Mouse (Mus musculus) midbrain, embryonic 11.5 days (tissue): ENCODE results near the gene St8sia2. TPM values are rescaled to one million over a fixed set of nuclear protein-coding genes. Genes with fewer than 3 reads are reported as not detected.

Experiments
- ATAC-seq: fragments of 200-750 bp; cut with Nextera tagmentation; 2 replicates; pipeline ENCODE4 v1.8.0; 2017; ENCODE audit warnings: moderate TSS enrichment, moderate library complexity; ENCODE audit not compliant: low FRiP score
- DNase-seq: peaks from one replicate; pipeline ENCODE4 v3.0.0; 2015; ENCODE audit warnings: low spot score; ENCODE audit errors: missing footprints
- H3K27ac ChIP-seq: fragments of 300-500 bp; sonication (generic); 2 replicates; pipeline ENCODE4 v1.5.1; 2014; ENCODE audit warnings: low read depth, low read length
- H3K27me3 ChIP-seq: fragments of 300-500 bp; sonication (generic); 2 replicates; pipeline ENCODE4 v1.6.1; 2014; ENCODE audit warnings: mild to moderate bottlenecking, low read length, moderate library complexity, mixed read lengths; ENCODE audit not compliant: control insufficient read depth, insufficient read depth
- H3K36me3 ChIP-seq: fragments of 300-500 bp; sonication (generic); 2 replicates; pipeline ENCODE4 v1.6.1; 2014; ENCODE audit warnings: mild to moderate bottlenecking, low read length, moderate library complexity, mixed read lengths; ENCODE audit not compliant: control insufficient read depth, insufficient read depth
- H3K4me1 ChIP-seq: fragments of 300-500 bp; sonication (generic); 2 replicates; pipeline ENCODE4 v1.6.1; 2014; ENCODE audit warnings: low read length; ENCODE audit not compliant: control insufficient read depth, insufficient read depth
- H3K4me2 ChIP-seq: fragments of 300-500 bp; sonication (generic); 2 replicates; pipeline ENCODE4 v1.6.1; 2014; ENCODE audit warnings: mild to moderate bottlenecking, moderate library complexity
- H3K4me3 ChIP-seq: fragments of 300-500 bp; sonication (generic); 2 replicates; pipeline ENCODE4 v1.5.1; 2014; ENCODE audit warnings: low read depth, low read length
- H3K9ac ChIP-seq: fragments of 300-500 bp; sonication (generic); 2 replicates; pipeline ENCODE4 v1.6.1; 2014; ENCODE audit warnings: low read length
- H3K9me3 ChIP-seq: fragments of 300-500 bp; sonication (generic); 2 replicates; pipeline ENCODE4 v1.6.1; 2016; ENCODE audit warnings: low read length; ENCODE audit not compliant: control insufficient read depth
- WGBS: fragments of 180-500 bp; shearing (Covaris S2); extraction: QIAGEN DNeasy Blood & Tissue Kit; methylation state at CpG from one replicate; pipeline ENCODE4 v1.1.7; 2014; 5-methylcytosine and 5-hydroxymethylcytosine counted together
- polyA plus RNA-seq: library from polyadenylated mRNA; unstranded; fragments of >200 nt; fragmentation: Nextera tagmentation; extraction: Ambion mirVana; gene quantifications from 2 replicates; pipeline ENCODE4 v1.2.1, GENCODE M21; 2014

Gene St8sia2
- polyA plus RNA-seq, 1 experiment from 2014 or later: 40.2 TPM

DNA sequence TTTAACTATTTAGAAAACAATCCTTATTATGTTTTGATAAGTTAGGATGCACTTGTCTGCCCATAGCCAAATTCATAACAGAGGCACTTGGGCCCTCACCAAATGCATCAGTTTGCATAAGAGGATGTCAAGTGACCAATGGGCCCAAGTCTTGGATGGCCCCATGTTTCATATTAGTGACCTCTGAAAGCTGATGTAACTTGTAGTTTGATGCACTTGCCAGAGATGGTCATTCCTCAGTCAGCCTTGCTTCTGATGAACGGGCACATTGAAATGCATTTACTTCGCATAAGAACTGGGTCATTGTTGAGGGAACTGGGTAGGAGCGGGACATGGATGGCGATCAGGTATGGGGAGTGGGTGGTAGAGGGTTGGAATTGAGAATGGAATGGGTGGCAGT is 102.6 kb downstream of the St8sia2 start:
- DNase-seq (peak; percentile 61), ATAC-seq (no peak)
- H3K9ac ChIP-seq: no peak overlapping the region
- peaks cover 6% of the 10 kb centered on the region for H3K4me1 ChIP-seq
- H3K4me2 ChIP-seq: no peak overlapping the region
- 88% methylated on average over 4 of the region's 4 CpGs for WGBS
- no peaks in the 10 kb centered on the region for H3K9me3 ChIP-seq
- no peaks in the 10 kb centered on the region for H3K27me3 ChIP-seq
- H3K27ac ChIP-seq: no peak overlapping the region
- H3K36me3 ChIP-seq: no peaks in the 10 kb centered on the region
- no peak overlapping the region for H3K4me3 ChIP-seq

DNA sequence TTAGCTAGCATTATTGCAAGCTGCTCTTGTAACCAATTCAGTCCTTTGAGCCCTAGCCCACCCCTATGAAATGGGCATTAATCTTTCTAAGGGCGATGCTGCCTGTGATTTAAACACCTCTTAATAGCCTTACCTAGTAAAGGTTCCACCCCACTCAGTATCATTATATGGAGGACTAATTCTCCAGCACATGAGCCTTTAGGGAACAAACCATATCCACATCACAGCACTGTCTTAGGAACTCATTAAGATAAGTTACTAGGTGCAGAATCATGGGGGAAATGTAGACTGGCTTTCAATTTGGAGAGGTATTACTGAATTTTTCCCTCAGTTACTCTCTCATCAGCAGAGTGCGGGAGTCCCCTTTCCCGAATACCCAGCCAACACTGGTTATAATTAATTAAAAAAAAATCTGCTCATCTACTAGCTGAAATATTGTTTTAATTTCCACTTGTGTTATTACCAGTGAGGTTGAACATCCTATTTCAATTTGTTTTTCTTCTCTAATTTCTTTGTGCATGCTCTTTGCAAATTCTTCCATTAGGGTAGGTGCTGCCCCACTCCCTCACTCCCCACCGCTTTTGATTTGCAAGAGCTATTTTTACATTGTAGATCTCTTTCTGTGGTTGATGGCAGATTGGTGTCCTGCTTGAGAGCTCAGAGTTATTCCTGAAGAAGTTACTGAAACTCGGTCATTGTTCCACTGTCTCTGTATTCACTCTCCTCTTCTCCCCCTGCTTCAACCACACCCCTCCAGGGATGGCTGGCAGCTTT is 103.9 kb downstream of the St8sia2 start:
- Histone ChIP-seq H3K4me2 (no peak overlapping the region), H3K27ac (no peak overlapping the region), H3K27me3 (no peaks in the 10 kb centered on the region), H3K9ac (no peak overlapping the region), H3K4me1 (peaks cover 6% of the 10 kb centered on the region), H3K36me3 (no peaks in the 10 kb centered on the region), H3K9me3 (no peaks in the 10 kb centered on the region), H3K4me3 (no peak overlapping the region)
- no peak for DNase-seq
- no peak for ATAC-seq
- 77% methylated on average over 5 of the region's 5 CpGs for WGBS

DNA sequence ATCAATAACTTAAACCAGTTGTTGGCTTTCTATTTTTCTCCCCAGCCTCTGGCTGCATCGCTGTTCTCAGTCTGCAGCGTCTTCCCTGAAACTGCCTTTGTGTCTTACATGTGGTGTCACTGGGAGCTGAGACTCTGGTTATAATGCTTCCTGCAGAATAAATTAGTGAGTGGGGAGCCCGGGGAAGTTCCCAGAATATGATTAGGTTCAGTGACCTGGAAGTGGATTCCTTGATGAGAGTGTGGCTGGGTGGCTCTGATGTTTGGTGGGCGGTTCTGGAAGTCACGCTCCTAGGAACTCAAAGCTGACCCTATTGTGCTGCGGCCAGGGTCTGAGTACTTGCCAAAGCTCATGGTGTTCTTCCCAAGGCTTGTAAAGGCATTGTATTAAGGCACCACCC is 119.0 kb downstream of the St8sia2 start:
- H3K27ac ChIP-seq: no peak overlapping the region
- peak; percentile 54 for ATAC-seq

DNA sequence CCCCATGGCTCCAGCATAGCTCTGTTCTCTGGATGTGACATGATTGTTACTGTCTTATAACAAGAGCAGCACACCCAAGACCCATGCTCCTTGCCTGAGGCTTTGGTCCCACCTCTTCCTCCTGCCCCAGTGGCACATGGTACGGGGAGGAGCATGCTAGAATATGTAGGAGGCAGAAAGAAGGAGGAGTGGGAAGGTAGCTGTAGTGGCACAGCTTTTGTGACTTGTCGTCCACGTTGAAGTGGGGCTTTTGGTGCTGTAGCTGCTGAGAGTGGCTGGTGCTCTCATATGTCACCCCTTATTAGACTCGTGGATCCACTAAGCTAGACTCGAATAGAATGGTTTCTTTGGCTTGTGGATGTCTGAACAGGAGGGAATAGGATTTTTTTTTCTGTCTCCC is 121.7 kb downstream of the St8sia2 start:
- H3K4me3 ChIP-seq: no peak overlapping the region
- DNase-seq (peak; percentile 69), ATAC-seq (no peak)
- no peak overlapping the region for H3K9ac ChIP-seq
- no peaks in the 10 kb centered on the region for H3K27me3 ChIP-seq
- no peak overlapping the region for H3K4me2 ChIP-seq
- no peaks in the 10 kb centered on the region for H3K9me3 ChIP-seq
- no peak overlapping the region for H3K27ac ChIP-seq
- 84% methylated on average over 5 of the region's 5 CpGs for WGBS
- H3K4me1 ChIP-seq: peaks cover 2% of the 10 kb centered on the region; the same call in 1 of the 2 replicates
- H3K36me3 ChIP-seq: no peaks in the 10 kb centered on the region

More for the DNA sequence above, 119.0 kb downstream of the St8sia2 start:
- H3K4me3 ChIP-seq: no peak overlapping the region
- H3K9me3 ChIP-seq: no peaks in the 10 kb centered on the region
- H3K4me2 ChIP-seq: no peak overlapping the region
- H3K9ac ChIP-seq: no peak overlapping the region
- no peaks in the 10 kb centered on the region for H3K27me3 ChIP-seq
- peak; percentile 80 for DNase-seq
- 25% methylated on average over 6 of the region's 6 CpGs for WGBS
- H3K4me1 ChIP-seq: peaks cover 2% of the 10 kb centered on the region; the same call in 1 of the 2 replicates
- no peaks in the 10 kb centered on the region for H3K36me3 ChIP-seq

DNA sequence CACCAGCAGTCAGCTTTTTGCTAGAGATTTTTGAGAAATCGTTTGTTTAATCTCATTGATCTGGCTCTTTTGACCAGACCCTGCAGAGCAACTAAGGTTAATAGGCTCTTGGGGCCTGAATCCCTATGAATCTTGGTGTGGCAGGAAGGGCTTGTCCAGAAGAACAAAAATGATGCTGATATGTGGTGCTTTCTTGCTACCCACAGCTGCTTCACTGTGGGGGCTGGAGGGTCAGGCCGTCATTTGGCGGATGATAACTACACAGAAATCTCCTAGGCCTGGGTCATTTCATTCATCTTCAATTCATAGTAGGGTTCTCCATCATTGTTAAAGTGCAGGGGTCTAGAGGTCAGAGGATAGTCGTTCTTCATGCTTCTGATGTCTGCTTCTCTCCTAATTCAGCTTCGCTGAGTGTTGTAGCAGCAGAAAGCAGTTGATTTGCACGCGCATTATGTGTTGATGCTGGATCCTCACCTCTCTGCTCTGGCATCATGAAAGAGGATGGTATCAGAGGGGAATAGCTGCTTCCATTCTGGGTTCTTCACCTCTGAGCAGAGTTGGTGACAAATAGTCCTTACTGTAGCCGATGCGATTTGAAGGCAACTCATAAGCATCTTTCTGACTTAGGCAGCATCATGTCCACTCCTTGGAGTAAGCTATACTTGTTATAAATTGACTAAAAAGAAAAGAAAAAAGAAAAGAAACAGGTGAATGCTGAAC is 122.4 kb downstream of the St8sia2 start:
- Histone ChIP-seq H3K4me1 (peaks cover 2% of the 10 kb centered on the region; the same call in 1 of the 2 replicates), H3K4me2 (no peak overlapping the region), H3K27me3 (no peaks in the 10 kb centered on the region), H3K4me3 (no peak overlapping the region), H3K27ac (no peak overlapping the region), H3K36me3 (no peaks in the 10 kb centered on the region), H3K9me3 (no peaks in the 10 kb centered on the region), H3K9ac (no peak overlapping the region)
- peak; percentile 81 for DNase-seq
- ATAC-seq: no peak
- 81% methylated on average over 9 of the region's 9 CpGs for WGBS

DNA sequence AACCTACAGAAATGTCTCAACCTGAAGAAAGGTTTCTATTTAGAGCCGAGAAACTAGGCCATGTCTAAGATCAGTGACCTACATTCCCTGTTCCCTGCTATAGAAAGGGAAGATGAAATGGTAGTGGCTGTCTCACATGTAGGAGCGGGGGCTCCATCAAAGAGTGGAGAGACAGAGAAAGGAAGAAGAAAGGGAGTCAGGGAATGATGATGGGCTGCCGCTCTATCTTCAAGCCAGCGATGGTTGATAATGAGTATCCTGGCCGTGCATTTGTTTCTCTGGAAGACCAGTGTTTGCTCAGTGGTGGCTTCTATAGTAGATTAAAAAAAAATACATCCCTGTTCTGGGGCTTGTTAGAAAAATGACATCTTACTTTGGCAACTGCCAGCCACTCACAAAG is 123.0 kb downstream of the St8sia2 start:
- H3K4me3 ChIP-seq: no peak overlapping the region
- H3K9me3 ChIP-seq: no peaks in the 10 kb centered on the region
- H3K27ac ChIP-seq: no peak overlapping the region
- ATAC-seq (no peak), DNase-seq (peak; percentile 67)
- 82% methylated on average over 5 of the region's 5 CpGs for WGBS
- no peak overlapping the region for H3K4me2 ChIP-seq
- H3K36me3 ChIP-seq: no peaks in the 10 kb centered on the region
- peaks cover 2% of the 10 kb centered on the region; the same call in 1 of the 2 replicates for H3K4me1 ChIP-seq
- H3K9ac ChIP-seq: no peak overlapping the region
- no peaks in the 10 kb centered on the region for H3K27me3 ChIP-seq
